In the genomic region with DNA sequence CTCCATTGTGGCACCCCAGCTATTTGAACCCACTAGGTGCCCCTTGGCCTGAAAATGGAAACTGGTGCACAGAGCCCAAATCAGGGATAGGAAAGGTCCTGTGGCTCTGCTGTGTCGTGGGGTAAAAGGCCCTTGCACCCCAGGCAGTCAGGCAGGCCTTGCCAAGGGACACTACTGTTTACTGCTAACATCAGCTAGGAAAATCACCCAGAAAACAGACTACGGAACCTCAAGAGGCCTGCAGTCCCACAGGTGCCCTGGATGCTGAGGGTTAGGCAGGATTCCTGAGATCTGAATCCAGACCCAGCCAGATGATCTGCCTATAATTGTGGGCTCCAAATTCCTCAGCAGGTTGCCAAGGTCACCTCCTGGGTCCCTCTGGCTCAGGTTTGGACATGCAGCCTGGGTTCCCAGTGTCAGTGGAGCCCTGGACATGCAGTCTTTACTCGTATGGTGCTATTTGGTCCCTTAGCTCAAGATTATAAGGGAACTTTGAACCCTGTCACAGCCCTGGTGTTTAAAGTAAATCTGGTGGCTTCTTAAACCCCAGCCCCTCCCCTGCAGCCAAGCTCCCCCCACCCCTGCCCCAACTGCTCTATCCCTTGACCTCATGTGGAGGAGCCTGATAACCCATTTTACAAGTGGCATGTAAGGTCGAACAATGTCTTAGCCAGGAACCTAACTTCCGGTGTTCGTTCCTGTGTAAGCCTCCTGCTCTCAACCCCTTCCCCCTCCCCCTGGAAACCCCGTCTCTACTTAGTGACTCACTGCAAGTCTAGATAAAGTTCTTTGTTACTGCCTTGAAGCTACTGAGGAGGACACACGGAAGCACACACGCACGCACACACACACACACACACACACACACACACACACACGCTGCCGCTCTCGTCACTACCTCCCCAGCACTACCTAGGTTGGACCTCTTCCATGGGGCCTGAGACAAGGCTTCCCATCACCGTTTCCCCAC, we compare ENCODE assay signal across 9 mouse cellular contexts. TPM values are rescaled to one million over a fixed set of nuclear protein-coding genes. Genes with fewer than 3 reads are reported as not detected.
A peak's percentile ranks its signal among the peaks of the same experiment; 100 is the strongest.
DNase-seq lines count a peak whose midpoint lies in the region; ATAC-seq and TF ChIP-seq lines count a peak whose summit lies in the region.
"Had no signal": no experiment of that assay in that cellular context is flagged by ENCODE, and none has a peak within 500 bp of the region (broad histone marks: within the 10 kb centered on the region; RNA-seq: fewer than 3 reads in every experiment).

No protein-coding gene starts in this region.

- peaks cover 39% of the 10 kb centered on the region for H3K4me1 ChIP-seq in hindbrain, embryonic 10.5 days (replicated peaks)
- H3K4me1 ChIP-seq in hindbrain, embryonic 16.5 days (ENCODE audit: control insufficient read depth, insufficient read depth, low read depth, low read length) = peaks cover 11% of the 10 kb centered on the region
- H3K4me1 ChIP-seq in heart, embryonic 15.5 days (replicated peaks) = peaks cover 47% of the 10 kb centered on the region
- no peaks in the 10 kb centered on the region; the same call in 1 of the 2 replicates for H3K4me1 ChIP-seq in liver, adult 2 months (ENCODE audit: control insufficient read depth, insufficient read depth, low read length)
- H3K4me1 ChIP-seq in stomach, postnatal 0 days (replicated peaks; ENCODE audit: control insufficient read depth, insufficient read depth) = peaks cover 16% of the 10 kb centered on the region

- H3K4me2 ChIP-seq in hindbrain, embryonic 16.5 days (ENCODE audit: low read length) = no peak overlapping the region
- H3K4me2 ChIP-seq in heart, embryonic 15.5 days = no peak overlapping the region
- H3K4me2 ChIP-seq in stomach, postnatal 0 days (replicated peaks; ENCODE audit: low read depth) = no peak overlapping the region

- no peak overlapping the region for H3K9ac ChIP-seq in hindbrain, embryonic 16.5 days (ENCODE audit: low read depth, low read length)
- H3K9ac ChIP-seq in heart, embryonic 15.5 days = no peak overlapping the region
- no peak overlapping the region for H3K9ac ChIP-seq in liver, adult 2 months (ENCODE audit: low read depth, low read length)
- H3K9ac ChIP-seq in stomach, postnatal 0 days (ENCODE audit: low read length) = no peak overlapping the region

- no peaks in the 10 kb centered on the region for H3K27me3 ChIP-seq in hindbrain, embryonic 10.5 days (ENCODE audit: insufficient read depth, poor library complexity, severe bottlenecking)
- no peaks in the 10 kb centered on the region for H3K27me3 ChIP-seq in hindbrain, embryonic 16.5 days (replicated peaks; ENCODE audit: control insufficient read depth, insufficient read depth, low read length)
- H3K27me3 ChIP-seq in heart, embryonic 15.5 days = no peaks in the 10 kb centered on the region
- H3K27me3 ChIP-seq in liver, adult 2 months (ENCODE audit: control insufficient read depth, insufficient read depth, low read length) = no peaks in the 10 kb centered on the region
- H3K27me3 ChIP-seq in stomach, postnatal 0 days (ENCODE audit: control insufficient read depth, insufficient read depth, low read length) = no peaks in the 10 kb centered on the region
- H3K27me3 ChIP-seq: CH12.LX had no signal

- peaks cover 1% of the 10 kb centered on the region; the same call in 1 of the 2 replicates for H3K9me3 ChIP-seq in hindbrain, embryonic 10.5 days
- H3K9me3 ChIP-seq in hindbrain, embryonic 16.5 days (ENCODE audit: control insufficient read depth, low read length) = no peaks in the 10 kb centered on the region
- no peaks in the 10 kb centered on the region for H3K9me3 ChIP-seq in heart, embryonic 15.5 days (replicated peaks)
- no peaks in the 10 kb centered on the region for H3K9me3 ChIP-seq in stomach, postnatal 0 days (ENCODE audit: control insufficient read depth, low read length)

- WGBS in hindbrain, embryonic 10.5 days = 81% methylated on average over 14 of the region's 14 CpGs
- 76% methylated on average over 14 of the region's 14 CpGs for WGBS in hindbrain, embryonic 16.5 days
- WGBS in heart, embryonic 15.5 days = 46% methylated on average over 14 of the region's 14 CpGs
- WGBS in liver, adult 2 months = 82% methylated on average over 14 of the region's 14 CpGs
- 44% methylated on average over 14 of the region's 14 CpGs for WGBS in stomach, postnatal 0 days

- H3K36me3 ChIP-seq in hindbrain, embryonic 10.5 days = no peaks in the 10 kb centered on the region
- no peaks in the 10 kb centered on the region for H3K36me3 ChIP-seq in hindbrain, embryonic 16.5 days (ENCODE audit: control insufficient read depth, insufficient read depth, low read length)
- H3K36me3 ChIP-seq in heart, embryonic 15.5 days = no peaks in the 10 kb centered on the region
- H3K36me3 ChIP-seq in liver, adult 2 months (ENCODE audit: control insufficient read depth, insufficient read depth, low read length) = no peaks in the 10 kb centered on the region
- H3K36me3 ChIP-seq in stomach, postnatal 0 days (ENCODE audit: control insufficient read depth, insufficient read depth, low read length) = no peaks in the 10 kb centered on the region

- no peak for TF ChIP-seq POLR2A in liver, adult 2 months (IDR thresholded peaks at IDR 0.05; ENCODE audit: extremely low read depth, insufficient read depth, low read length)

- no peaks in the 10 kb centered on the region for H3K79me2 ChIP-seq in liver, adult 2 months (ENCODE audit: control insufficient read depth, insufficient read depth, low read length)

- no peak for TF ChIP-seq EP300 in stomach, postnatal 0 days (optimal IDR thresholded peaks at IDR 0.05)

- ATAC-seq in hindbrain, embryonic 16.5 days = no peak
- ATAC-seq in heart, embryonic 15.5 days (replicated peaks; ENCODE audit: insufficient number of reproducible peaks, insufficient read depth, low FRiP score, low read depth) = peak; percentile 61; the same call in 1 of the 2 replicates
- peak; percentile 89 for ATAC-seq in stomach, postnatal 0 days (ENCODE audit: low FRiP score, low TSS enrichment)
- no peak for ATAC-seq in cerebellum, adult (ENCODE audit: insufficient number of reproducible peaks, low FRiP score, low TSS enrichment)

- H3K27ac ChIP-seq in hindbrain, embryonic 10.5 days = peak overlapping the region; percentile 72
- H3K27ac ChIP-seq in hindbrain, embryonic 16.5 days (ENCODE audit: low read depth, low read length) = no peak overlapping the region
- H3K27ac ChIP-seq in heart, embryonic 15.5 days = peak overlapping the region; percentile 68
- H3K27ac ChIP-seq in liver, adult 2 months (replicated peaks; ENCODE audit: insufficient read depth, low read depth, low read length) = no peak overlapping the region
- peak overlapping the region; percentile 86 for H3K27ac ChIP-seq in stomach, postnatal 0 days (replicated peaks)

- DNase-seq in hindbrain, embryonic 10.5 days (ENCODE audit: low spot score) = no peak
- DNase-seq in adrenal gland, adult 8-10 months = peak; percentile 50
- peak; percentile 16 for DNase-seq in liver, adult 2 months (ENCODE audit: extremely low read depth, low read depth, low spot score)
- DNase-seq in stomach, postnatal 0 days (ENCODE audit: low spot score) = peak; percentile 92
- no peak for DNase-seq in cerebellum, adult 11 months

- H3K4me3 ChIP-seq in hindbrain, embryonic 10.5 days = no peak overlapping the region
- H3K4me3 ChIP-seq in hindbrain, embryonic 16.5 days (ENCODE audit: low read length) = no peak overlapping the region
- no peak overlapping the region for H3K4me3 ChIP-seq in heart, embryonic 15.5 days
- no peak overlapping the region for H3K4me3 ChIP-seq in liver, adult 2 months (ENCODE audit: insufficient read depth, low read depth, low read length)
- no peak overlapping the region for H3K4me3 ChIP-seq in stomach, postnatal 0 days (ENCODE audit: low read depth, low read length)

- no peak for TF ChIP-seq CTCF in liver, adult 2 months (IDR thresholded peaks at IDR 0.05; ENCODE audit: low read depth, low read length)
- TF ChIP-seq CTCF in stomach, postnatal 0 days (IDR thresholded peaks at IDR 0.05; ENCODE audit: low read depth) = no peak

RNA-seq across cellular contexts. Expression of gene Ankrd9, which starts 28.6 kb away (rescaled TPM):
- polyA plus RNA-seq in hindbrain, embryonic 10.5 days (2016; fragmentation: Nextera tagmentation; extraction: Ambion mirVana) = 16.2 and 16.6 TPM in 2 replicates
- polyA plus RNA-seq in hindbrain, embryonic 16.5 days (2015; fragmentation: Nextera tagmentation; extraction: Ambion mirVana) = 12.2 and 14.2 TPM in 2 replicates
- total RNA-seq in adrenal gland, adult 8-10 months (2022) = 10 to 100 TPM; 11.1 to 46.5 (median 17.7) TPM
- polyA plus RNA-seq in heart, embryonic 15.5 days (2015; fragmentation: Nextera tagmentation; extraction: Ambion mirVana) = 15.4 and 18.0 TPM in 2 replicates
- total RNA-seq in liver, adult 2 months (2014; rRNA removed) = 0.94 and 1.4 TPM in 2 replicates
- 10.5 and 12.8 TPM in 2 replicates for polyA plus RNA-seq in liver, adult 2 months (2012; rRNA removed)
- 25.1 and 25.9 TPM in 2 replicates for polyA plus RNA-seq in stomach, postnatal 0 days (2015; fragmentation: Nextera tagmentation; extraction: Ambion mirVana)

RNA-seq across cellular contexts. Expression of gene Rcor1, which starts 31.7 kb away (rescaled TPM):
- polyA plus RNA-seq in hindbrain, embryonic 10.5 days (2016; fragmentation: Nextera tagmentation; extraction: Ambion mirVana) = 5.0 and 6.6 TPM in 2 replicates
- 4.1 and 4.5 TPM in 2 replicates for polyA plus RNA-seq in hindbrain, embryonic 16.5 days (2015; fragmentation: Nextera tagmentation; extraction: Ambion mirVana)
- 10 to 100 TPM; 46.1 to 60.4 (median 50.8) TPM for total RNA-seq in adrenal gland, adult 8-10 months (2022)
- 6.5 and 7.9 TPM in 2 replicates for polyA plus RNA-seq in heart, embryonic 15.5 days (2015; fragmentation: Nextera tagmentation; extraction: Ambion mirVana)
- 4.4 and 5.9 TPM in 2 replicates for total RNA-seq in liver, adult 2 months (2014; rRNA removed)
- polyA plus RNA-seq in liver, adult 2 months (2012; rRNA removed) = 3.4 and 5.3 TPM in 2 replicates
- 7.9 and 10.5 TPM in 2 replicates for polyA plus RNA-seq in stomach, postnatal 0 days (2015; fragmentation: Nextera tagmentation; extraction: Ambion mirVana)

Comparison
In these comparisons a context has a peak if more than half of its experiments do, and no peak if none do; other contexts are left out.
1. H3K27ac ChIP-seq: peak in hindbrain, embryonic 10.5 days (single experiment), heart, embryonic 15.5 days (single experiment) and stomach, postnatal 0 days (single experiment); none in hindbrain, embryonic 16.5 days (single experiment) and liver, adult 2 months (single experiment).
2. DNase-seq: peak in adrenal gland, adult 8-10 months (single experiment), liver, adult 2 months (single experiment) and stomach, postnatal 0 days (single experiment); none in hindbrain, embryonic 10.5 days (single experiment) and cerebellum, adult 11 months (single experiment).
3. ATAC-seq: peak in heart, embryonic 15.5 days (single experiment) and stomach, postnatal 0 days (single experiment); none in hindbrain, embryonic 16.5 days (single experiment) and cerebellum, adult (single experiment).